Mouse (Mus musculus) intestine, embryonic 16.5 days (tissue): ENCODE results near the gene Slc6a21. TPM values are rescaled to one million over a fixed set of nuclear protein-coding genes. Genes with fewer than 3 reads are reported as not detected.

Source experiments
- ATAC-seq: fragments of 200-750 bp; cut with Nextera tagmentation; 2 replicates; pipeline ENCODE4 v1.8.0; 2017; ENCODE audit warnings: moderate TSS enrichment, moderate library complexity
- H3K27ac ChIP-seq: fragments of 300-500 bp; sonication (generic); 2 replicates; pipeline ENCODE4 v1.5.1; 2014; ENCODE audit warnings: mild to moderate bottlenecking, low read length
- H3K27me3 ChIP-seq: fragments of 300-500 bp; sonication (generic); replicated peaks from 2 replicates; pipeline ENCODE4 v1.6.1; 2014; ENCODE audit warnings: low read length, control low read depth, mixed read lengths; ENCODE audit not compliant: control insufficient read depth, insufficient read depth
- H3K36me3 ChIP-seq: fragments of 300-500 bp; sonication (generic); 2 replicates; pipeline ENCODE4 v1.6.1; 2014; ENCODE audit warnings: low read length, control low read depth; ENCODE audit not compliant: control insufficient read depth, insufficient read depth
- H3K4me1 ChIP-seq: fragments of 300-500 bp; sonication (generic); 2 replicates; pipeline ENCODE4 v1.6.1; 2014; ENCODE audit warnings: low read length, control low read depth, mixed read lengths; ENCODE audit not compliant: control insufficient read depth, insufficient read depth
- H3K4me2 ChIP-seq: fragments of 300-500 bp; sonication (generic); 2 replicates; pipeline ENCODE4 v1.6.1; 2014; ENCODE audit warnings: low read depth, low read length, control low read depth
- H3K4me3 ChIP-seq: fragments of 300-500 bp; sonication (generic); 2 replicates; pipeline ENCODE4 v1.5.1; 2014; ENCODE audit warnings: mild to moderate bottlenecking, low read length
- H3K9ac ChIP-seq: fragments of 300-500 bp; sonication (generic); 2 replicates; pipeline ENCODE4 v1.6.1; 2014; ENCODE audit warnings: low read depth, low read length
- H3K9me3 ChIP-seq: fragments of 300-500 bp; sonication (generic); 2 replicates; pipeline ENCODE4 v1.6.1; 2016; ENCODE audit warnings: low read length, control low read depth; ENCODE audit not compliant: control insufficient read depth
- WGBS: fragments of 180-500 bp; shearing (Covaris S2); extraction: QIAGEN DNeasy Blood & Tissue Kit; methylation state at CpG from one replicate; pipeline ENCODE4 v1.1.7; 2014; 5-methylcytosine and 5-hydroxymethylcytosine counted together
- polyA plus RNA-seq: library from polyadenylated mRNA; unstranded; fragments of >200 nt; fragmentation: Nextera tagmentation; extraction: Ambion mirVana; gene quantifications from 2 replicates; pipeline ENCODE4 v1.2.1, GENCODE M21; 2015

Slc6a21 gene
- polyA plus RNA-seq, 1 experiment from 2014 or later = not detected

DNA sequence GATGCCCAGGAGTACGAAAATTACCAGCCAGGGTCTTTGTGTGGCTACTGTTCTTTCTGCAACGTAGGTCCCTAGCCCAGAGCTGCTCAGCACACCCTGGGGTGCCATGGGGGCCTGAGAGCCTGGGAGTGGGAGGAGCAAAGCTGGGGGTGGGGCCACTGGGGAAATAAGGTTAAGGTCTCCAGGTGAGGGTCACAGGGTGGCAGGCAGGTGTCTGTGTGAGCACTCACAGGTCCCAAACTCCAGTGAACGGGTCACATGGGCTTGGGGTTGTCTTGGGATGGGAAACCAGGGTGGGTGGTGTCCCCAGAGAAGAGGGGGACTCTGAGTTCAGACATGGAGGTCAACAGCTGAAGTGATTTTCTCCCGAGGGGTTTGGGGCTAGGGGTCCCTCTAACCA is 60.2 kb downstream of the Slc6a21 start:
- Histone ChIP-seq H3K36me3 (no peaks in the 10 kb centered on the region), H3K27ac (no peak overlapping the region), H3K9me3 (no peaks in the 10 kb centered on the region), H3K4me1 (peaks cover 58% of the 10 kb centered on the region), H3K4me2 (peak overlapping the region; percentile 95), H3K9ac (no peak overlapping the region), H3K4me3 (0 out of 2 replicates have a peak overlapping the region, but pooled peaks have one; percentile 3), H3K27me3 (no peaks in the 10 kb centered on the region)
- ATAC-seq = no peak
- 23% methylated on average over 4 of the region's 4 CpGs for WGBS

DNA sequence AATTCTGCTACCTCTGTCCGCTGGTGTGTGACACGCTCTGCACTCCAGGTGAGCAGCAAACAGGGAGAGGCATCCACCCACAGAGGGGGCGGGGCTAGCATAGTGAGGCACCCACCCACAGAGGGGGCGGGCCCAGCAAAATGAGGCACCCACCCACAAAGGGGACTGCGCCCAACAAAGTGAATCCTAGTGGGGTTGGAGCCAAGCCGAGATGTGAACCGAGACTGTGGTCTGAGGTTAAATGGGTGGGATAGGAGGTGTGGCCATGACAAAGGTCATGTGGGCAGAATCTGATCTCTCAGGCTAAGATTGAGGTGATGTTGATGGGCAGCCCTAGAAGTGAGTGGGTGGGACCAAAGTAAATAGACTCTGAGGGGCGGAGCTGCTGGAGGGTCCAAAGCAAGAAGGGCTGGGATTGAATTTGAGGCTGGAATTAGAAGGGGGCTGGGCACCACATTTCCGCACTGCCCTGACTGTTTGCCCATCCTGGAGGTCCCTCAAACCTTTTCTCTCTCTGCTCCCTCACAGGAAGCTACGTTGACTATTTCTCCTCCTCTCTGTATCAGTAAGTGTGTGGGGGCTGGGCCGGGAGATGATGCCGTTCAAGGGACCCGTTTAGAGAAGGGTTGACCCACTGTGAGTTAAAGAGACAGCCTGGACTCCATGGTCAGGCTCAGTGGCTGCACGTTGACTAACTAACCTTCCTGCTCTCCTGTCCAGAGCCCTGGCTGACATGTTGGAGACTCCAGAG is 61.0 kb downstream of the Slc6a21 start:
- Histone ChIP-seq H3K27ac (peak overlapping the region; percentile 82), H3K9ac (peak overlapping the region; percentile 75), H3K27me3 (no peaks in the 10 kb centered on the region), H3K36me3 (no peaks in the 10 kb centered on the region), H3K4me2 (peak overlapping the region; percentile 95), H3K4me3 (peak overlapping the region; percentile 64), H3K4me1 (peaks cover 52% of the 10 kb centered on the region), H3K9me3 (no peaks in the 10 kb centered on the region)
- WGBS = 3% methylated on average over 14 of the region's 14 CpGs
- peak; percentile 25 for ATAC-seq

Other genes starting within 250 kb of the Slc6a21 start
- 6.3 and 6.4 TPM in 2 replicates for gene Prr12, start 224.6 kb upstream of the Slc6a21 start, polyA plus RNA-seq
- 54.0 and 56.0 TPM in 2 replicates for gene Nosip, start 215.1 kb upstream of the Slc6a21 start, polyA plus RNA-seq
- gene Prrg2, start 214.8 kb upstream of the Slc6a21 start, polyA plus RNA-seq = 38.3 and 40.4 TPM in 2 replicates
- 237 and 260 TPM in 2 replicates for gene Rcn3, start 185.3 kb upstream of the Slc6a21 start, polyA plus RNA-seq
- gene Fcgrt, start 173.7 kb upstream of the Slc6a21 start, polyA plus RNA-seq = 334 and 458 TPM in 2 replicates
- 1,613 and 1,701 TPM in 2 replicates for gene Rps11, start 153.1 kb upstream of the Slc6a21 start, polyA plus RNA-seq
- gene Rpl13a, start 148.8 kb upstream of the Slc6a21 start, polyA plus RNA-seq = 1,233 and 1,311 TPM in 2 replicates
- gene Gm45713, start 141.3 kb upstream of the Slc6a21 start, polyA plus RNA-seq = 0.20 TPM in 1 of 2 replicates, not detected in the other
- 2.2 and 2.5 TPM in 2 replicates for gene Flt3l, start 141.1 kb upstream of the Slc6a21 start, polyA plus RNA-seq
- 90.9 and 96.5 TPM in 2 replicates for gene Pih1d1, start 123.2 kb upstream of the Slc6a21 start, polyA plus RNA-seq
- gene Aldh16a1, start 122.9 kb upstream of the Slc6a21 start, polyA plus RNA-seq = 106 and 110 TPM in 2 replicates
- gene Slc17a7, start 113.6 kb upstream of the Slc6a21 start, polyA plus RNA-seq = 0.13 TPM in 1 of 2 replicates, not detected in the other
- not detected in 2 replicates for gene Gfy, start 97.9 kb upstream of the Slc6a21 start, polyA plus RNA-seq
- gene Pth2, start 96.5 kb upstream of the Slc6a21 start, polyA plus RNA-seq = not detected in 2 replicates
- 0.44 and 0.62 TPM in 2 replicates for gene Ccdc155, start 72.6 kb upstream of the Slc6a21 start, polyA plus RNA-seq
- 0.86 and 1.3 TPM in 2 replicates for gene Dkkl1, start 65.4 kb upstream of the Slc6a21 start, polyA plus RNA-seq
- gene Tead2, start 61.8 kb upstream of the Slc6a21 start, polyA plus RNA-seq = 69.6 and 82.1 TPM in 2 replicates
- 4.2 and 5.0 TPM in 2 replicates for gene Cd37, start 38.4 kb upstream of the Slc6a21 start, polyA plus RNA-seq
- gene Slc6a16, start 36.4 kb upstream of the Slc6a21 start, polyA plus RNA-seq = not detected in 2 replicates
- 33.4 and 36.3 TPM in 2 replicates for gene Trpm4, start 56.3 kb downstream of the Slc6a21 start, polyA plus RNA-seq
- gene Hrc, start 57.8 kb downstream of the Slc6a21 start, polyA plus RNA-seq = 0.86 and 1.4 TPM in 2 replicates
- gene Ppfia3, start 89.5 kb downstream of the Slc6a21 start, polyA plus RNA-seq = 10.3 and 12.0 TPM in 2 replicates
- 1.2 and 2.7 TPM in 2 replicates for gene Lin7b, start 93.1 kb downstream of the Slc6a21 start, polyA plus RNA-seq
- gene Snrnp70, start 118.2 kb downstream of the Slc6a21 start, polyA plus RNA-seq = 139 and 150 TPM in 2 replicates
- 0.11 TPM in 1 of 2 replicates, not detected in the other for gene Kcna7, start 128.1 kb downstream of the Slc6a21 start, polyA plus RNA-seq
- 1.4 and 1.8 TPM in 2 replicates for gene Ntf5, start 136.2 kb downstream of the Slc6a21 start, polyA plus RNA-seq
- 0.28 TPM in 1 of 2 replicates, not detected in the other for gene Lhb, start 143.3 kb downstream of the Slc6a21 start, polyA plus RNA-seq
- 49.4 and 53.1 TPM in 2 replicates for gene Gys1, start 157.3 kb downstream of the Slc6a21 start, polyA plus RNA-seq
- 121 and 134 TPM in 2 replicates for gene Ruvbl2, start 160.6 kb downstream of the Slc6a21 start, polyA plus RNA-seq
- 7,117 and 7,555 TPM in 2 replicates for gene Ftl1, start 182.4 kb downstream of the Slc6a21 start, polyA plus RNA-seq
- gene Bax, start 189.4 kb downstream of the Slc6a21 start, polyA plus RNA-seq = 178 and 185 TPM in 2 replicates
- gene Tulp2, start 204.4 kb downstream of the Slc6a21 start, polyA plus RNA-seq = 0.78 and 0.93 TPM in 2 replicates
- not detected in 2 replicates for gene Gm45808, start 209.3 kb downstream of the Slc6a21 start, polyA plus RNA-seq
- gene Dhdh, start 211.3 kb downstream of the Slc6a21 start, polyA plus RNA-seq = 1.9 and 2.2 TPM in 2 replicates
- gene Nucb1, start 232.9 kb downstream of the Slc6a21 start, polyA plus RNA-seq = 251 and 266 TPM in 2 replicates
- gene Ppp1r15a, start 248.8 kb downstream of the Slc6a21 start, polyA plus RNA-seq = 17.3 and 19.1 TPM in 2 replicates
- 1.4 and 1.6 TPM in 2 replicates for gene Plekha4, start 248.8 kb downstream of the Slc6a21 start, polyA plus RNA-seq